Mouse (Mus musculus): Measurements from ENCODE around the gene Lrrc17.
"Not testable (repeated sequence)": the region's sequence is repeated elsewhere in the genome, so short reads cannot be mapped to it uniquely, and the experiment has no call there.

Gene Lrrc17

GRCm38 (mm10) chr5:21544821-21545220, 1.5 kb downstream of the Lrrc17 start:
- no peak for DNase-seq

- DNase-seq = no peak
Observed at GRCm38 (mm10) chr5:21545227-21545626, 1.9 kb downstream of the Lrrc17 start.

- no peak for DNase-seq
Observed at GRCm38 (mm10) chr5:21545786-21546185, 2.4 kb downstream of the Lrrc17 start.

GRCm38 (mm10) chr5:21547005-21547404, 3.6 kb downstream of the Lrrc17 start:
- no peak for DNase-seq

GRCm38 (mm10) chr5:21553685-21554084, 10.3 kb downstream of the Lrrc17 start:
- no peak for DNase-seq

- DNase-seq = no peak
Observed at GRCm38 (mm10) chr5:21554732-21555131, 11.4 kb downstream of the Lrrc17 start.

- DNase-seq = no peak
Observed at GRCm38 (mm10) chr5:21556502-21556901, 13.1 kb downstream of the Lrrc17 start.

- no peak for DNase-seq
Observed at GRCm38 (mm10) chr5:21563936-21564335, 20.6 kb downstream of the Lrrc17 start.

- no peak for DNase-seq
Observed at GRCm38 (mm10) chr5:21565392-21566065, 22.2 kb downstream of the Lrrc17 start.

- DNase-seq = no peak
Observed at GRCm38 (mm10) chr5:21567784-21568183, 24.4 kb downstream of the Lrrc17 start.

- no peak for DNase-seq
Observed at GRCm38 (mm10) chr5:21572764-21573416, 29.5 kb downstream of the Lrrc17 start.

- no peak for DNase-seq
Observed at GRCm38 (mm10) chr5:21574386-21575209, 31.2 kb downstream of the Lrrc17 start.

- DNase-seq = no peak
Observed at GRCm38 (mm10) chr5:21575210-21575550, 31.8 kb downstream of the Lrrc17 start.

- no peak for DNase-seq
Observed at GRCm38 (mm10) chr5:21578136-21578535, 34.8 kb downstream of the Lrrc17 start.

GRCm38 (mm10) chr5:21586763-21587162, 43.4 kb downstream of the Lrrc17 start:
- DNase-seq = peak; percentile 11

- no peak for DNase-seq
Observed at GRCm38 (mm10) chr5:21587683-21588082, 44.3 kb downstream of the Lrrc17 start.

GRCm38 (mm10) chr5:21588220-21588619, 44.9 kb downstream of the Lrrc17 start:
- no peak for DNase-seq

- DNase-seq = no peak
Observed at GRCm38 (mm10) chr5:21592106-21592505, 48.7 kb downstream of the Lrrc17 start.

- DNase-seq = no peak
Observed at GRCm38 (mm10) chr5:21593201-21593709, 49.9 kb downstream of the Lrrc17 start.

GRCm38 (mm10) chr5:21599536-21599935, 56.2 kb downstream of the Lrrc17 start:
- DNase-seq = not testable (repeated sequence)

- no peak for DNase-seq
Observed at GRCm38 (mm10) chr5:21599961-21600360, 56.6 kb downstream of the Lrrc17 start.

- DNase-seq = no peak
Observed at GRCm38 (mm10) chr5:21605936-21606335, 62.6 kb downstream of the Lrrc17 start.
